Mouse (Mus musculus) cerebellum, adult (tissue): ENCODE results near the gene Tenm1.

ENCODE experiments used
- ATAC-seq: cut with Nextera tagmentation; 2 replicates; pipeline ENCODE4 v1.9.2; 2017; ENCODE audit warnings: mild to moderate bottlenecking, moderate library complexity, mixed read lengths; ENCODE audit not compliant: insufficient number of reproducible peaks, low FRiP score, low TSS enrichment

The Tenm1 gene

GRCm38 (mm10) chrX:43428855-43429263 lies at the start of gene Tenm1:
Gene Tenm1, minus strand, starts transcription at chrX:43429126.
- peak; percentile 78 for ATAC-seq

GRCm38 (mm10) chrX:43467311-43467710 lies 38.4 kb upstream of the Tenm1 start:
- no peak for ATAC-seq

- no peak; the same call in 1 of the 2 replicates for ATAC-seq
Measured at GRCm38 (mm10) chrX:43430581-43430980, 1.7 kb upstream of the Tenm1 start.

- ATAC-seq, result peak; percentile 63
Measured at GRCm38 (mm10) chrX:43429982-43430531, 1.1 kb upstream of the Tenm1 start.

- no peak for ATAC-seq
Measured at GRCm38 (mm10) chrX:43429337-43429736, 411 bp upstream of the Tenm1 start.

- peak; percentile 24; the same call in 1 of the 2 replicates for ATAC-seq
Measured at GRCm38 (mm10) chrX:43427961-43428365, 963 bp downstream of the Tenm1 start.

GRCm38 (mm10) chrX:43427111-43427510 lies 1.8 kb downstream of the Tenm1 start:
- no peak for ATAC-seq

- no peak for ATAC-seq
Measured at GRCm38 (mm10) chrX:43397957-43398356, 31.0 kb downstream of the Tenm1 start.

- no peak for ATAC-seq
Measured at GRCm38 (mm10) chrX:43388106-43388505, 40.8 kb downstream of the Tenm1 start.

- ATAC-seq, result no peak
Measured at GRCm38 (mm10) chrX:43372526-43372925, 56.4 kb downstream of the Tenm1 start.

- ATAC-seq, result no peak
Measured at GRCm38 (mm10) chrX:43319351-43319750, 109.6 kb downstream of the Tenm1 start.

- peak; percentile 83; the same call in 1 of the 2 replicates for ATAC-seq
Measured at GRCm38 (mm10) chrX:43317801-43318520, 111.0 kb downstream of the Tenm1 start.

- no peak for ATAC-seq
Measured at GRCm38 (mm10) chrX:43235844-43236243, 193.1 kb downstream of the Tenm1 start.

GRCm38 (mm10) chrX:43205003-43205402 lies 223.9 kb downstream of the Tenm1 start:
- no peak for ATAC-seq

GRCm38 (mm10) chrX:43202249-43202783 lies 226.6 kb downstream of the Tenm1 start:
- ATAC-seq, result no peak

GRCm38 (mm10) chrX:43182975-43183374 lies 246.0 kb downstream of the Tenm1 start:
- peak; percentile 92 for ATAC-seq

- no peak for ATAC-seq
Measured at GRCm38 (mm10) chrX:43151561-43151960, 277.4 kb downstream of the Tenm1 start.

- peak; percentile 72; the same call in 1 of the 2 replicates for ATAC-seq
Measured at GRCm38 (mm10) chrX:43129696-43130095, 299.2 kb downstream of the Tenm1 start.

GRCm38 (mm10) chrX:43122491-43122890 lies 306.4 kb downstream of the Tenm1 start:
- peak; percentile 78; the same call in 1 of the 2 replicates for ATAC-seq

- ATAC-seq, result no peak
Measured at GRCm38 (mm10) chrX:43122001-43122400, 306.9 kb downstream of the Tenm1 start.

GRCm38 (mm10) chrX:42986100-42986499 lies 442.8 kb downstream of the Tenm1 start:
- no peak for ATAC-seq

GRCm38 (mm10) chrX:42973562-42973961 lies 455.4 kb downstream of the Tenm1 start:
- ATAC-seq, result no peak
